Mouse (Mus musculus) forebrain, embryonic 15.5 days (tissue): ENCODE results near the gene Pgm2. TPM values are rescaled to one million over a fixed set of nuclear protein-coding genes. Genes with fewer than 3 reads are reported as not detected.

Source experiments
- ATAC-seq: fragments of 200-750 bp; cut with Nextera tagmentation; replicated peaks from 2 replicates; pipeline ENCODE4 v1.8.0; 2017; ENCODE audit warnings: mild to moderate bottlenecking, moderate TSS enrichment, moderate library complexity
- H3K27ac ChIP-seq: fragments of 300-500 bp; sonication (generic); replicated peaks from 2 replicates; pipeline ENCODE4 v1.5.1; 2015; ENCODE audit warnings: mild to moderate bottlenecking, inconsistent platforms
- H3K27me3 ChIP-seq: fragments of 300-500 bp; sonication (generic); 2 replicates; pipeline ENCODE4 v1.6.1; 2015; ENCODE audit warnings: inconsistent platforms
- H3K36me3 ChIP-seq: fragments of 300-500 bp; sonication (generic); 2 replicates; pipeline ENCODE4 v1.6.1; 2015; ENCODE audit warnings: mild to moderate bottlenecking, inconsistent platforms
- H3K4me1 ChIP-seq: fragments of 300-500 bp; sonication (generic); 2 replicates; pipeline ENCODE4 v1.6.1; 2015; ENCODE audit warnings: inconsistent platforms
- H3K4me2 ChIP-seq: fragments of 300-500 bp; sonication (generic); replicated peaks from 2 replicates; pipeline ENCODE4 v1.6.1; 2015; ENCODE audit warnings: mild to moderate bottlenecking, inconsistent platforms
- H3K4me3 ChIP-seq: fragments of 300-500 bp; sonication (generic); 2 replicates; pipeline ENCODE4 v1.5.1; 2015; ENCODE audit warnings: mild to moderate bottlenecking, inconsistent platforms
- H3K9ac ChIP-seq: fragments of 300-500 bp; sonication (generic); replicated peaks from 2 replicates; pipeline ENCODE4 v1.6.1; 2015; ENCODE audit warnings: mild to moderate bottlenecking, inconsistent platforms
- H3K9me3 ChIP-seq: fragments of 300-500 bp; sonication (generic); 2 replicates; pipeline ENCODE4 v1.6.1; 2016; ENCODE audit warnings: inconsistent platforms
- WGBS: fragments of 180-500 bp; shearing (Covaris S2); methylation state at CpG from one replicate; pipeline ENCODE4 v1.1.7; 2015; ENCODE audit warnings: mixed read lengths; 5-methylcytosine and 5-hydroxymethylcytosine counted together
- polyA plus RNA-seq: library from polyadenylated mRNA; unstranded; fragments of >200 nt; fragmentation: Nextera tagmentation; extraction: Ambion mirVana; gene quantifications from 2 replicates; pipeline ENCODE4 v1.2.1, GENCODE M21; 2015

Pgm2 gene
- polyA plus RNA-seq, 1 experiment from 2014 or later = 27.7 TPM

DNA sequence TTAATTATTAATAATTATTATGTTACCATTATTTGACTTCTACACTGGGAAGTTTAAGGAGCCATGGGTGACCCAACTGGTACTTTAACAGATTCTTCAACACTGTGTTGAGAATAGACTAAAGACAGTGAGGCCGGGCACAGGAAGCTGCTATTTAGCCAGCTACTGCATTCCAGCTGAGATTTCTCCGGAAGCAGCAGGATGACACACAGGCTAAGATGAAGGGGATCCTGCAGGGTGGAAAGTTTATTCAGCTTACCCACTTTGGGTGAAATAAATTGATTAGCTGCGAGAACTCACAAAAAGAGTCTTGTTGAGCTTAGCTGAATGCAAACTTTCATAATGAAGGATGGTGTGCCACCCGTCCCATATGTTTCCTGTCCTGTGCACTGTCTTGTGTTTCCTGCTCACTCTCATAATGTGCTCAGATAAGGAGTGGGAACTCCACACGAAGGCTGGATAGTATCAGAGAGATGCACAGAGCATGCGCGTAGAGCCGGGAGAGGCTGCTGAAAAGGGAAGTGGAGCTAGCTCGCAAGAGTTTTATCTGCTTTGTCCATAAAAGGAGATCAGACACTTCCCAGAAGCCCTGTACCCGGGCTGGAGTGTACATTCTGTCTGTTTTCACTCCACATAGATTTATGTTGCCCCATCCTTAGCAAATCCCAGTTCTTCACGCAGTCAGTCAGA, 63.3 kb downstream of the Pgm2 start, which contains the start of gene Tbc1d1:
TSS of gene Tbc1d1 (plus strand) at position 445 of the 690 bp plus-strand sequence.
- Histone ChIP-seq H3K4me1 (peaks cover 17% of the 10 kb centered on the region), H3K9ac (no peak within 1 kb of the TSS), H3K27me3 (peaks cover under 1% of the 10 kb centered on the region; the same call in 1 of the 2 replicates), H3K4me3 (no peak within 1 kb of the TSS), H3K36me3 (no peaks in the 10 kb centered on the region), H3K4me2 (no peak within 1 kb of the TSS), H3K27ac (no peak within 1 kb of the TSS), H3K9me3 (no peaks in the 10 kb centered on the region)
- ATAC-seq = no peak
- 60% methylated on average over 11 of the region's 11 CpGs for WGBS

DNA sequence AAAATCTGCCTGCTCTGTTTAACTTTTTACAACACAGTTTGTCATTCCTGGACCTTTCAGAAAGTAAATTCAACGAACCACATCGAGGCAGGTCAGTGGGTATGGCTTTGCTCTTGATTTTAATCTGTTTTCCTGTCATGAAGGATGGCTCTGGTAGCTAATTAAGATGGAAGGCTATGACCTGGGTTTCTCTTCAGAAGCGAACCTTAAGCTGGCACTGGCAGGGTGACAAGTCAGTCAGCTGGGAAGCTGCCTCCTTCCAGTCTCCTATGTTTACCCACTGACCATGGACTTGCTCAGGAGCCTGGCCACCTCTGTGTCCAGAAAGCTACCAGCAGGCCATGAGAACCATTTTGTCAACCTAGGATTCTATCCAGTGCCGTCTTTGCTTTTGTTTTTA, 63.8 kb downstream of the Pgm2 start:
- WGBS = 56% methylated on average over 4 of the region's 4 CpGs
- Histone ChIP-seq H3K4me2 (no peak overlapping the region), H3K9me3 (no peaks in the 10 kb centered on the region), H3K36me3 (no peaks in the 10 kb centered on the region), H3K27ac (no peak overlapping the region), H3K4me3 (no peak overlapping the region), H3K4me1 (peaks cover 19% of the 10 kb centered on the region), H3K9ac (no peak overlapping the region), H3K27me3 (peaks cover 5% of the 10 kb centered on the region; the same call in 1 of the 2 replicates)
- no peak for ATAC-seq

DNA sequence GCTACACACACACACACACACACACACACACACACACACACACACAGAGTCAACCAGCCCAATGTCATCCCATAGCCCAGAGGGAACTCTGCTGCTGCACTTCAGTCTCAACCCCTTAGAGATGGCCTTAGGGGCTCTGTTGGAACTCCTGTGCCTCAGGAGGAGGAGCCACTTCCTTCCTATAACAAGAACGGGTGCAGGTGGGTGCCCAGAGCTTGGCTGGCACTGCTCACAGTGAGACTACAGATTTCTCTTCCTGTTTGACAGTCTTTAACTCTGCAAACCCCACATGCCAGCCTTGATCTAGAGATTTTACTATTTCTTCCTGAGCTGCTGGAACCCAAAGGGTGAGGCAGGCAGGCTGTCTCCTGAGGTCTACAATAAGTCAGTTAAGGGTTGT, 65.2 kb downstream of the Pgm2 start:
- no peak overlapping the region for H3K27ac ChIP-seq
- H3K36me3 ChIP-seq = no peaks in the 10 kb centered on the region
- H3K4me3 ChIP-seq = no peak overlapping the region
- WGBS = 54% methylated on average over 1 of the region's 1 CpGs
- no peak overlapping the region for H3K4me2 ChIP-seq
- peaks cover 19% of the 10 kb centered on the region for H3K4me1 ChIP-seq
- H3K9me3 ChIP-seq = no peaks in the 10 kb centered on the region
- H3K9ac ChIP-seq = no peak overlapping the region
- no peak for ATAC-seq
- peaks cover 5% of the 10 kb centered on the region; the same call in 1 of the 2 replicates for H3K27me3 ChIP-seq

DNA sequence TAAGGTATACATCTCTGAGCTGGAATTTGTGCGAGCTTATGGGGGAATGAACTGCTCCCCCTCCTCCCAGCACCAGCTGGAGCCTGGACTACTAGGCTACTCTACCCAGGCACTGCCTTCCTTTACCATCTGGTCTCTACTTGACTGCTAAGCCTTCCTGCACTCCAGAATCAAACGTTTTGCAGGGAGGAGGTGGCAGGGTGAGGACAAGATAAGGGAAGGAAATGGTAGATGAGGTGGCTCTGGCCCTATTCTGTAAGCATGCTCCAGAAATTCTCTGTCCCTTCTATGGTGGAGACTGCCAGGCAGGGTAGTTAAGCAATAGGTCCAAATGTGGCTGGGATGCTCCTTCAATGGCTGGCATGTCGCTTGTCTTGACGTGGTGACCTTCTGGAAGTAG, 65.8 kb downstream of the Pgm2 start:
- 44% methylated on average over 4 of the region's 4 CpGs for WGBS
- Histone ChIP-seq H3K9me3 (no peaks in the 10 kb centered on the region), H3K27me3 (peaks cover 5% of the 10 kb centered on the region; the same call in 1 of the 2 replicates), H3K4me2 (peak overlapping the region; percentile 100; the same call in 1 of the 2 replicates), H3K4me3 (0 out of 2 replicates have a peak overlapping the region, but pooled peaks have one; percentile 74), H3K4me1 (peaks cover 19% of the 10 kb centered on the region), H3K27ac (no peak overlapping the region), H3K9ac (no peak overlapping the region), H3K36me3 (no peaks in the 10 kb centered on the region)
- ATAC-seq = no peak

DNA sequence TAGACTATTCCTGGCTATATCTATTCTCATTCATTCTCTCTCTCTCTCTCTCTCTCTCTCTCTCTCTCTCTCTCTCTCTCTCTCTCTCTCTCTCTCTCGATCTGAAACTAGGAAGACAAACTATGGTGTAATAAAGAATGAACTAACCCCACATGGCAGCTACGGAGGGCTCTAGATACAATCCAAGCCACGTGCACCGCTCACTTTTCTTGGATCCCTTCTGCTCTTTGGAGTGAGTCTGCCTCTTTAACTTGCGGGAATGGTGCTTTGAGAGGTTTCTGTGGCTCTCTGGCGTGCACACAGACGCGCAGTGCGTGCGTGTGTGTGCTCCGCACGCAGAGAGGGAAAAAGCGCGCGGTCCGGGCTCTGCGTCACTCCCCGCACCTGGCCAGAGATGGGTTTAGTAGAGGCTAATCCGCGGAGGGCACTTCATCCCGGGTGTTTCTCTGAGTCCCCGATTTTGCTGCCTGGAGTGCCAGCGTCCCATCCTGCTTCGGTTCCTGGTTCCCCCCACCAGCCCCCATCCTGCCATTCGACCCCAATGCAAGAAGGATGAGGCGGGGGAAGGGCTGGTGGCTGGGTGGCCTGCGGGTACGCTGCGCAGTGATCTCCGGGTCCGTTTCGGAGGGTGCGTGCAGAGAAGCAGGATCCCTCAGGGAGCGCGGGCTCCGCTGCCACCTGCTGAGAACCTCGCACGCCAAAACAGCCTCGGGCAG, 66.5 kb downstream of the Pgm2 start:
- no peak overlapping the region for H3K27ac ChIP-seq
- peak overlapping the region; percentile 100 for H3K4me2 ChIP-seq
- under 1% methylated on average over 39 of the region's 39 CpGs for WGBS
- peak overlapping the region; percentile 65 for H3K9ac ChIP-seq
- H3K9me3 ChIP-seq = no peaks in the 10 kb centered on the region
- peak; percentile 66 for ATAC-seq
- H3K4me1 ChIP-seq = peaks cover 19% of the 10 kb centered on the region
- H3K4me3 ChIP-seq = peak overlapping the region; percentile 74
- peaks cover 5% of the 10 kb centered on the region; the same call in 1 of the 2 replicates for H3K27me3 ChIP-seq
- no peaks in the 10 kb centered on the region for H3K36me3 ChIP-seq

DNA sequence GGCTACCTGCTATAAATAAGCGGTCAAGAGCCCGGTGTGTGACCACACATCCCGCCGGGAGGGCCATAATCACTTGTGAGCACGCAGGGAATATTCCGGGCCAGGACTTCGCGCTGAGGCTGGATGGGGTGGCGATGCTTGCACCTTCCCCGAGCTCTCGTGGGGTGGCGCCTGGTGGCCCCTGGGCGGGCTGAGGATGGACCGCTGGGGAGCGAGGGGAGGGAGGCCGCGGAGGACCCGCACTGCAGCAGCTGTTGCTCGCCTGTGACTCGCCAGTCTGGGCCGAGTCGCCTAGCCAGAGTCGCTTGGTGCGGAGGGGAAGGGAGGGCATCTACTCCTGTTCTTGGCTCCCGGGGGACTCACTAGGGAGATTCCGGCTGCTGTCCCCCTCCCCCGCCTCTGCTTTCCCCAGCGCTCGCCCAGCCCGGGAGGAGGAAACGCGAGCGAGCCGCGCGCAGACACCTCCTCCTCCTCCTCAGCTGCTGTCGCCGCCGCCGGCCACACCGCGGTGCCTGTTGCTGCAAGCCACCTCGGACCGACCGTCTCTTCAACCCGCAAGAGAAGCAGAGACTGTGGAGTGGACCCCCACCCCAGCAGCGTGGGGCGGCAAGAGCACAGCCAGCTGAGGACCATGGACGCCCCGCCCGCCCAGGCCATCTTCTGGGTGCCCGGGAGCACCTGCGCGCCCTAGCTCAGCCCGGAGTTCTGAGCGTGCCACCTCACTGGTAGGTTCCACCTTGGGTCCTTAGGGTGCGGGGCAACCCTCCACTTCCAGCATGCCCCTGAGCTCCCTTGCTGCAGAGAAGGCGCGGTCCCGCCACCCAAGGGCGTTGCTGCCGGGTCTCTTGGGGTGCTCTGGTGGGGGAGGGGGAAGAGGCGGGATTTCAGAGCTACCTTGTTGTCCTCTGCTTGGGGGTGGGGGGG, 67.3 kb downstream of the Pgm2 start:
- Histone ChIP-seq H3K27me3 (peaks cover 5% of the 10 kb centered on the region; the same call in 1 of the 2 replicates), H3K4me2 (peak overlapping the region; percentile 100), H3K4me1 (peaks cover 19% of the 10 kb centered on the region), H3K36me3 (no peaks in the 10 kb centered on the region), H3K27ac (no peak overlapping the region), H3K9me3 (no peaks in the 10 kb centered on the region), H3K4me3 (peak overlapping the region; percentile 74), H3K9ac (peak overlapping the region; percentile 65)
- WGBS = under 1% methylated on average over 43 of the region's 63 CpGs
- peak; percentile 84 for ATAC-seq

DNA sequence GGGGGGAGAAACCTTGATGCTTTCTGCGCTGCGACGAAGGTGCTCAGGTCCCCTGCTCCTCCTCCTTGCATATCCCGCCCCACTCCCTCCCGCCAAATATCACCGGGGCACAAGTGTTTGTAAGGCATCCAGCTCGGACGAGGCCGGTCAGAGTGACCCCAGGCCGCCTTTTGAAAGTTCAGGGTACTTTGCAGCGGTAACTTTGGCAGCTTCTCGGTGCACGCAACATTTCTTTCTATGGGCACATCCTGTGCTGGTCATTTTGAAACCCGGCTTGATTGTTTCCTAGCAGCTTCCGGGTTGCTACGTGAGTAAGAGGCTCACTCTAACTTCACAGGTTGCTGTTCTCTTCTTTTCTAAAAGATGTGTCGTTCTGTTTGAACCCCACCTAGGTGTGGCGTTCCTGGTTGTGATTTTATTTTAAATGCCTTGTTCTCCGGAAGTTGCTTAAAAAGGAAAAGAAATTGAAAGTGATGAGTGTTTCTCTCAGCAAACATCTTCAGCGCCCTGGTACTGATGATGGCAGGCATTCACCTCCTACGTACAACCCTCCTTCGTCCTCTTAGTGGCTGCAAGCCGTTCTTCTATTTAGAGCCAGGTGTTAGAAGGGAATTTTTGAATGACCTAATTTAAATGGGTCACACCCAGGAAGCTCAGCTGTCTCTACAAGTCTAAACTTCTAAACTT, 68.1 kb downstream of the Pgm2 start:
- no peak for ATAC-seq
- Histone ChIP-seq H3K4me2 (peak overlapping the region; percentile 100), H3K4me3 (peak overlapping the region; percentile 74), H3K36me3 (no peaks in the 10 kb centered on the region), H3K4me1 (peaks cover 19% of the 10 kb centered on the region), H3K9ac (peak overlapping the region; percentile 65; the same call in 1 of the 2 replicates), H3K9me3 (no peaks in the 10 kb centered on the region), H3K27me3 (peaks cover 5% of the 10 kb centered on the region; the same call in 1 of the 2 replicates), H3K27ac (no peak overlapping the region)
- WGBS = 2% methylated on average over 23 of the region's 23 CpGs

DNA sequence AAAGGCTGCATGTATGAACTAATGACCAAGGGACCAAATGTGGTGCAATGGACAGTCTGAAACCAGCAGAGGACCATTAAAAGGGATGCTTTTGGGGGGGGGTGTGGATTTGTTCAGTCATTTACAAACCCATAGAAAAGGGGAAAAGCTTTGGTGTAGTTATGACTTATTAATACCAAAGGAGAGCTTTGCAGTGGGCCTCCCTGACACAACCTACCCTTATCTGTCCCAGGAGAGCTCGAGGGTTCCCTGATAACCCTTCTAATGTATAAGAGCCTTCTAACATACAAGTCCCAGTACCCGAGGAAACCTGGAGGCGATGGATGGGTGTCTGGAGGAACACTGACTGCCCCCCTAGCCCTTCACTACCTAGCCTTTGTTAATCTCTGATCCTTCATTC, 69.2 kb downstream of the Pgm2 start:
- no peak for ATAC-seq
- 90% methylated on average over 3 of the region's 3 CpGs for whole genome bisulfite sequencing
- no peak overlapping the region for H3K9ac ChIP-seq
- H3K4me2 ChIP-seq = 0 out of 2 replicates have a peak overlapping the region, but pooled peaks have one; percentile 100
- no peak overlapping the region for H3K4me3 ChIP-seq
- no peaks in the 10 kb centered on the region for H3K36me3 ChIP-seq
- no peaks in the 10 kb centered on the region for H3K9me3 ChIP-seq
- peaks cover 5% of the 10 kb centered on the region; the same call in 1 of the 2 replicates for H3K27me3 ChIP-seq
- peaks cover 19% of the 10 kb centered on the region for H3K4me1 ChIP-seq
- no peak overlapping the region for H3K27ac ChIP-seq

DNA sequence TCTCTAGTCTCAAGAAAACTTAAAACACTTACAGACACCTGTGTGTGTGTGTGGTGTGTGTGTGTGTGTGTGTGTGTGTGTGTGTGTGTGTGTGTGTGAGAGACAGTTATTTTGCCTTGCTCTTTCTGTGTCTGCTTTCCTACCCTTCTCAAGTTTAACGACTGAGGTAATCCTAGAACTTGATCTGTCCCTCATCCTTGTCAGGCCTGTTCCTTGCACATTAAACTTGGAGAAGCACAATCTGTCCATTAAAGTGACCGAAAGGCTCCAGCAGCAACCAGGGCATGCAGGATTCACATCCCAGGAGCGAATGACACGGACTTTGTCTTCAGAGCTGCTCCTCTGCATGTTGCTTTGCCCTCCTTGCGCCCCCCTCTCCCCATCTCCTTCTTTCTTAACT, 69.8 kb downstream of the Pgm2 start:
- WGBS = 87% methylated on average over 5 of the region's 5 CpGs
- Histone ChIP-seq H3K27ac (no peak overlapping the region), H3K36me3 (no peaks in the 10 kb centered on the region), H3K9ac (no peak overlapping the region), H3K4me1 (peaks cover 19% of the 10 kb centered on the region), H3K4me2 (no peak overlapping the region), H3K4me3 (no peak overlapping the region), H3K27me3 (peaks cover 5% of the 10 kb centered on the region; the same call in 1 of the 2 replicates), H3K9me3 (no peaks in the 10 kb centered on the region)
- no peak for ATAC-seq

DNA sequence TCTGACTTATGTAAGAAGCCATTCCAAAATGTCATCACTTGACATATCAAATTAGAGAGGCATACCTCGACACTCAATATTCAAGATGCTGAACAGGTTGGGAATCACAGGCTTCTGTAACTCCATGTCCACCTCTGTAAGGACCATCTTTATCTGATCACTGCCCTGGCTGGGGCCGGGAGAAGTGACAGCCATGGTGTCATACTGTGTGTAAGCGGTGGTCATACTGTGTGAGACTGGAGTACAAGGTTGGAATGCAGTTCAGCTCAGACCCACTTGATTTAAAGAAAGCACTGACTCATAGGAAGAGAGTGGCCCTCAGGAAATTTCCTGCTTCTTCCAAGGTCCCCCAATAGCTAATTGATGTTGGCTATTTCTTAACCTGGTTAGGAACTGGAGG, 71.7 kb downstream of the Pgm2 start:
- no peaks in the 10 kb centered on the region for H3K9me3 ChIP-seq
- ATAC-seq = no peak
- no peak overlapping the region for H3K27ac ChIP-seq
- no peaks in the 10 kb centered on the region for H3K36me3 ChIP-seq
- 91% methylated on average over 3 of the region's 3 CpGs for WGBS
- H3K4me3 ChIP-seq = no peak overlapping the region
- H3K4me1 ChIP-seq = peaks cover 15% of the 10 kb centered on the region
- H3K9ac ChIP-seq = no peak overlapping the region
- H3K4me2 ChIP-seq = no peak overlapping the region
- H3K27me3 ChIP-seq = peaks cover 5% of the 10 kb centered on the region; the same call in 1 of the 2 replicates

DNA sequence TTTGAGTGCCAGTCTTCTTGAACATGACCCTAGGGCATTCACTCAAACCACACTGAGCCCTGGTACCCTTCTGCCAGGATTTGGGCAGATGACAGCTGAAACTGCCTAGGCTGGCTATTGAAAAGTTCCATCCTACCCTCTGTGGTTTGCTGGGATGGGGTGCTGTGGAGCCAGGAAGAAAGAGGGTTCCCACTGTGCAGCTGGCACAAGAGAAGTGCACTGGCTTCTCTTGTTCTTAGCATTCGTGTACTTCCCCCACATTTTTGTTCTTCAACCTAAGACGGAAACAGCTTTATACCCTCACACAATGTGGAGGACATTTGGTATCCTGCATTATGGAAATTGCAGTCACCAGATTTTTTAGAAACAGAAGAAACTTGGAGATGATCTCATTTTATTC, 73.1 kb downstream of the Pgm2 start:
- Histone ChIP-seq H3K4me2 (no peak overlapping the region), H3K4me1 (peaks cover 4% of the 10 kb centered on the region), H3K27me3 (peaks cover 5% of the 10 kb centered on the region; the same call in 1 of the 2 replicates), H3K9me3 (no peaks in the 10 kb centered on the region), H3K9ac (no peak overlapping the region), H3K4me3 (no peak overlapping the region), H3K36me3 (no peaks in the 10 kb centered on the region), H3K27ac (no peak overlapping the region)
- 54% methylated on average over 2 of the region's 2 CpGs for WGBS
- ATAC-seq = no peak
